Mouse (Mus musculus): ENCODE measurements around the gene Cdh23. TPM values are rescaled to one million over a fixed set of nuclear protein-coding genes. Genes with fewer than 3 reads are reported as not detected.

Gene Cdh23
- polyA plus RNA-seq, 1 experiment = 0.19 TPM

DNA sequence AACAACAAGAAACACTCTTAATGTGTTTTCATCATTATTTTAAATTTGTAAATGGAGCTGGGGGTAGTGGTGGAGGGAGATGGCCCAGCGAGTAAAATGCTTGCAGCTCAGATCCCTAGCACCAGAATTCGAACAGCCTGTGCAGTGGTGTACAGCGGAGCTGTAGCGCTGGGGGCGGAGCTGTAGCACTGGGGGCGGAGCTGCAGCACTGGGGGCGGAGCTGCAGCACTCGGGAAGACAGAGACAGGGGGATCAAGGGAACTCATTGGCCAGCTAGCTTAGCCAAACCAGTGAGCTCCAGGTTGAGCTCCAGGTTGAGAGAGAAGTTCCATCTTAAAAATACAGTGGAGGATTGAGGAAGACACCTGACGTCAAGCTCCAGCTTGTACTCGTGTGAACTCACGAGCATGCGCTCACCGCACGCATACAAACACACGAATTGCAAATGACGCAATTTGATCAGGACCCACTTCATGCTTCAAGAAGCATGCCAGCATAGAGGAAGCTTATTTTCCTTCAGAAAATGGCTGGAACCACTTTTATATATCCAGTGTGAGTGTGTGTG is 438.9 kb downstream of the Cdh23 start:
- no peak for TF ChIP-seq MYOD1 (IDR thresholded peaks at IDR 0.05; ENCODE audit: control insufficient read depth, insufficient read length, low read depth)
- no peak for TF ChIP-seq MYOG (IDR thresholded peaks at IDR 0.05; ENCODE audit: control insufficient read depth, extremely low read depth, insufficient read length)
- no peak for TF ChIP-seq CEBPB (IDR thresholded peaks at IDR 0.05; ENCODE audit: low read depth)
- TF ChIP-seq CTCF (IDR thresholded peaks at IDR 0.05; ENCODE audit: control insufficient read depth, insufficient read depth, insufficient read length) = no peak
- no peak for TF ChIP-seq FOSL1 (IDR thresholded peaks at IDR 0.05; ENCODE audit: insufficient read depth, low read length, poor library complexity, severe bottlenecking)
- no peak for TF ChIP-seq USF1 (IDR thresholded peaks at IDR 0.05; ENCODE audit: low read depth)
- TF ChIP-seq MAX (IDR thresholded peaks at IDR 0.05) = no peak
- Histone ChIP-seq H3K79me2 (ENCODE audit: control insufficient read depth, insufficient read depth) (no peaks in the 10 kb centered on the region), H3K27me3 (ENCODE audit: control insufficient read depth, insufficient read depth, insufficient read length) (no peaks in the 10 kb centered on the region), H3K4me3 (ENCODE audit: insufficient read depth, poor library complexity, severe bottlenecking) (no peak overlapping the region), H3ac (ENCODE audit: control insufficient read depth, insufficient read length, low read depth) (no peak overlapping the region), H3K36me3 (ENCODE audit: control insufficient read depth, insufficient read depth) (no peaks in the 10 kb centered on the region), H3K79me3 (ENCODE audit: low read depth) (no peaks in the 10 kb centered on the region)

DNA sequence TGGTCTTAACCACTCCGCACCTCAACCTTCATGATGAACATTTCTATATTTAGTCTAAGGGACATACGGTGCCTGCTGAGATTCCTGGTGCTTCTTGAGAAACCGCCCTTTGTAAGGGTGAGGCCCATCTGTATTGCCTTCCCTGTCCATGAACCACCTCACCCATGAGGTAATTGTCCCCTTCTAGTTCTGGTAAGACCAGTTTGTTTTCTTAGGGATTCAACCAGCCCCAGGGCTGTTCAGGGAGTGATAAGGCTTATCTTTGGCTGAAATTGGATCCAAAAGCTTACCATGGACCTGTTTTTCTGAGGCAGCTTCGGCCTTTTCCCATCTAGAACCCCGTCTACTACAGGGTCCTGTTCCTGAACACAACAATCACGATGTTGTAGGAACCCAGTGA is 440.2 kb downstream of the Cdh23 start:
- H3K79me3 ChIP-seq (ENCODE audit: low read depth) = no peaks in the 10 kb centered on the region
- no peaks in the 10 kb centered on the region for H3K79me2 ChIP-seq (ENCODE audit: control insufficient read depth, insufficient read depth)

More for the DNA sequence above, 440.2 kb downstream of the Cdh23 start:
- no peak overlapping the region for H3K4me3 ChIP-seq (ENCODE audit: insufficient read depth, poor library complexity, severe bottlenecking)
- H3K36me3 ChIP-seq (ENCODE audit: control insufficient read depth, insufficient read depth) = no peaks in the 10 kb centered on the region
- no peaks in the 10 kb centered on the region for H3K27me3 ChIP-seq (ENCODE audit: control insufficient read depth, insufficient read depth, insufficient read length)
- TF ChIP-seq MYOG (IDR thresholded peaks at IDR 0.05; ENCODE audit: control insufficient read depth, extremely low read depth, insufficient read length) (no peak), CTCF (IDR thresholded peaks at IDR 0.05; ENCODE audit: control insufficient read depth, insufficient read depth, insufficient read length) (no peak), CEBPB (IDR thresholded peaks at IDR 0.05; ENCODE audit: low read depth) (no peak), FOSL1 (IDR thresholded peaks at IDR 0.05; ENCODE audit: insufficient read depth, low read length, poor library complexity, severe bottlenecking) (no peak), MYOD1 (IDR thresholded peaks at IDR 0.05; ENCODE audit: control insufficient read depth, insufficient read length, low read depth) (no peak), USF1 (IDR thresholded peaks at IDR 0.05; ENCODE audit: low read depth) (no peak), MAX (IDR thresholded peaks at IDR 0.05) (no peak)
- H3ac ChIP-seq (ENCODE audit: control insufficient read depth, insufficient read length, low read depth) = no peak overlapping the region

Other genes starting within 250 kb of the Cdh23 start
- 4.4 TPM for gene Slc29a3, start 56.3 kb upstream of the Cdh23 start, polyA plus RNA-seq (2012; fragmentation: generic; extraction: Trizol)
- gene Unc5b, start 135.1 kb upstream of the Cdh23 start, polyA plus RNA-seq (2012; fragmentation: generic; extraction: Trizol) = 142 TPM

Measured in C2C12 (cell line).